Mouse (Mus musculus) megakaryocyte, embryonic 14.5 days (primary cell): Measurements from ENCODE around the gene Znrf1.

ENCODE experiments used
- FLI1 ChIP-seq: IDR thresholded peaks from 2 replicates; pipeline ENCODE4 v1.6.1; 2012; ENCODE audit warnings: low read length, inconsistent platforms, mixed read lengths
- GATA1 ChIP-seq: IDR thresholded peaks from 3 replicates; pipeline ENCODE4 v1.6.1; 2012; ENCODE audit warnings: mixed read lengths, low read length, inconsistent platforms, borderline replicate concordance

- TF ChIP-seq GATA1: no peak
- no peak for TF ChIP-seq FLI1
These were observed 130.9 kb downstream of the Znrf1 start for GRCm38 (mm10) chr8:111666751-111667150.
